Mouse (Mus musculus) skeletal muscle tissue, adult 2 months (tissue): ENCODE data around the gene Otx1.

Experiments used
- DNase-seq: peaks from one replicate; pipeline ENCODE4 v3.0.0-alpha.2; 2012; ENCODE audit warnings: low read depth, low spot score

Otx1 gene

GRCm38 (mm10) chr11:21999396-22000315, 3.0 kb downstream of the Otx1 start:
- DNase-seq: no peak

- DNase-seq: no peak
Measured at GRCm38 (mm10) chr11:21998141-21999047, 4.3 kb downstream of the Otx1 start.

- DNase-seq: no peak
Measured at GRCm38 (mm10) chr11:21997561-21998140, 5.0 kb downstream of the Otx1 start.

- no peak for DNase-seq
Measured at GRCm38 (mm10) chr11:21996661-21997560, 5.8 kb downstream of the Otx1 start.

- no peak for DNase-seq
Measured at GRCm38 (mm10) chr11:21996325-21996647, 6.4 kb downstream of the Otx1 start.

DNA sequence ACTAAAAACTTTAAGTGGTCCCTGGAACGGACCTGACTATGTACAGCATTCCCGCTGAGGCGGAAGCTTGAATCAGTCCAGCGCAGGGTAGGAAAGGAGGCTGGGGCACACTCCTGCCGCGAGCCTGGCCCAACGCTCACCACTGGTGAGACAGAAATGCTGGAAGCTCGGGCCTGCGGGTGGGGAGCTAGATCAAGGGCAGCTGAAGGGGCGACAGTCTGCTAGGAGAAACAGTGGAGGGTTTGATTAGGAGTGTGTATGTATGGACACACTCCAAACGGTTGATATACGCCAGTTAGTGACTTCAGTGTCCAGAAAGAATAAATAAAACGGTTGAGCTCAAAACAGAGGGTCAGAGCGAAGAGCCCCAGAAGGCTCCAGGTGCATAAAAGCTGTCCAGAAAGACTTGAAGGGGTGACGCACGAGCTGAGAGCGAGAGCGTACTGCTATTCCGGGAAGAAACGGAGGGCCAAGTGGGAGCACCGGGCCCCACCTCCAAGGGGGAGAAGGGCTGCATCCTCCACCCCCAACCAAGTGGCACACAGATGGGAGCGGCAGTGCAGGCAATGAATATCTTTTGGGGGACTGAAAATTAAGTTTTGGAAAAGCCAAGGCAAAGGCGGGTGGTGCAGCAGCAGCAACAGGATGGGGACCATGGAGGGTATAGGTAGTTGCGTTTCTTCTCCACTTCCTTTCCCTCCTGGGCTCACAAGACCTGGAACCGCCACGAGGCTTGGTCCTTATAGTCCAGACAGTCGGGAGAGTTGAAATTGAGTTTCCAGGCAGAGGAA, 7.0 kb downstream of the Otx1 start:
- no peak for DNase-seq

DNA sequence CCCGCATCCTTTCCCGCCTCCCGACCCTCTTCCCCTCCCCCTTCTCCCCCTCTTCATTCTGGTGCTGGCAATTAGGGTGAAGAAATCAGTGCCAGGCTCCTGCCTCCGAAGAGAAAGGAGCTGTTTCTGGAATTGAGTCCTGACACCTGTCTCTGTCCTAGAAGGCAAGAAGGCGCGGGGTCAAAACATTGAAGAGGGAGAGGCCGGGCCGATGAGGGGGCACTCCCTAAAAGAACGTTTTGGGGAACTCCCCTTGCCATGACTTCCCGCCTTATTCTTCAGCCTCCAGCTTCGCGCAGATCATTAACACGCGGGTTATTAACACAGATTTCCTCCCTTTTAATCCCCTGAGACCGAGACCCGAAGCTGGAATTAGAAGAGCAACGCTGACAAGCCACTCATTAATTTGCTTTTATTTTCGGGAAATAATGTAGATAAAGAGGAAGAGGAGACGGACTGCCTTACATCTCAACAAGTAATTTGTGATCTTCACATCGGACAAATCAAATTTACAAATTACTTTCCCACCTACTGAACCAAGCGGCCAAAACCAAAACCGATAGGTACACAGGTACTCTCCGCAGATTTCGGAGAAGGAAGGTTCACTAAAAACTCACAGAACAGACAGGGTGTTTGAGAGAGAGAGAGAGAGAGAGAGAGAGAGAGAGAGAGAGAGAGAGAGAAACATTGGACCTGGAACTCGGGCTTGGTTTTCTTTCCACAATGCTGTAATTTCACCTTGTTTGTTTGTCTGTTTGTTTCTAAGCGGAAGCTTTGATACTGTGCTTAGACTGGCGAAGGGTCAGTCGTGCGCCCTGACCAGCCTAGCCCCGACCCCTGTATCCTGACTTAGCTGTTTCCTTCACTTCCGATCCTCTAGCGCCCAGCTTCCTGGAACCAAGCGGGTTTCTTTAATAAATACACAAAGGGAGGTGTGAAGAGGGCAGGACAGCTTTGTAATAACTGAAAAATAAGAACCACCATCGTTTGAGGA, 8.0 kb downstream of the Otx1 start:
- DNase-seq: no peak

DNA sequence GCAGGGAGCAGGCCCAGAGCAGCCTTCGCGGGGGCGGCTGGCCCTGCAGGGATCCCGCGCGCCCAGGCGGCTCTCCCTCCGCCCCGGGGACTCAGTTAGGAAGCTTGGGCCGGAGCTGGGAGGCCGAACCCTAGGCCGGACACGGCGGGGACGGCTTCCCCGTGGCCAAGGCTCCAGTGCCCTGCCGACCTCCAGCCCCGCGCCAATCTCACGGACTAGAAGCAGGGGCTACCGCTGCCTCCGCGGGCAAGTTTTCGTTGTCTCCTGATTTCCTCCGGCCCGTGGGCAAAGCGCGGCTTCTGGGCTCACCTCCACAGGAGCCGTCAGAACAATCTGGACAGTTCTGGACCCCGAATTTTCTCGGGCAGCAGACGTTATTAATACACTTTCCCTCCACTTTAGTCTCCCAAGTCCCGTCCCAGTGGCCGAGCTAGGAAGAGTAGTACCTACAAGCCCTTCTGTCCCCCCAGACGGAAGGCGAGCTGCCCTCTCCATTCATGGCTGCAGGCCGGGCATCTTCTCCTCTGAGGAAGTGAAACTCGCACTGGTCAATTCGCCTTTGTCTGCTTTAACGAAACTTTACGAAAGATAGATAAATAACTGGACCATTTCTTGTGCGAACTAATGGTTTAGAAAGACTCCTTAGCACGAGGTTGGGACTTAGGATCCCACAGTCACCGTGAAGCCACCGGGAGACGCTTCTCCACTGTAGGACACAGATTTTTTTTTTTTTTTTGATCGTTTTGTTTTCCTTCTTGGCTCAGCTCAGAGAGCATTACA, 8.9 kb downstream of the Otx1 start:
- DNase-seq: no peak

GRCm38 (mm10) chr11:21992761-21993596, 9.7 kb downstream of the Otx1 start:
- DNase-seq: no peak

DNA sequence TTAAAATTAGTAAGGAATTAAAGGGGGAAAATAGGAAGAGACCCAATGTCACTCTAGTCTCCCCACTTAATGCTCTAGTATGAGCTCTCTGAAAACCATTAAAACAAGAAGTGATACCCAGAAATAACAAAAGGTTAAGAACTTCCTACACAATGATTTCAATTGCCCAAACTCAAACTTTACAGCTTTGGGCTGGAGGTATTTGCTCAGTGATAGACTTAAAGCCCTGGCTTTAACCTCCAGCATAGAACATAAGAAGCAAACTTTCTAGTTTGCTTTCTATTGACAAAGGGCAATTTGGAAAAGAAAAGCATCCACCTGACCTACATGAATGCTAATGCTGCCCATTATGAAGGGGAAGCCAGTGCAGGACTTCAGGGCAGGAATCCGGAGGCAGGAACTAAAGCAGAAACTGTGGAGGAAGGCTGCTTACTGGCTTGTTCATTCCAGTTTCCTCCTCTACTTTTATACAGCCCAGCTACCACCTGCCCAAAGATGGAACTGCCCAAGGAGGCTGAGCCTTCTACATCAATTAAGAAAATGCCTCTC, 14.2 kb downstream of the Otx1 start:
- no peak for DNase-seq

DNA sequence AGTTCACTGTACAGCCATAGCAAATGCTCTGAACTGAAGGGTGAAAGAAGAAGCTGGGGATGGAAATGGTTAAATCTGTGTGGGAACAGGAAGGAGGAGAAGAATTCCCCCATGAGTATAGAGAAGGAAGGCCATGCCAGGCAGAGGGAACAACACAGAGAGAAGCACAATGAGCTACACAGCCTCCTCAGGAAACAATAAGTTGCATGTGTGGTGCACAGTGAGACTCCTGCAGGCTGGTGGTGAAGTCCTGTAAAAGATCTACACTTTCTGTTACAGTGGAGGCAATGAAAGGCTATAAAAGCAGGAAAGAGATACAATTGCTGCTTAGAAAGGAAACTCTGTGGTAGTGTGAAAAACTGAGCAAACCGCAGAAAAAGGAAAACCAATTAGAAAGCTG, 17.6 kb downstream of the Otx1 start:
- DNase-seq: no peak

DNA sequence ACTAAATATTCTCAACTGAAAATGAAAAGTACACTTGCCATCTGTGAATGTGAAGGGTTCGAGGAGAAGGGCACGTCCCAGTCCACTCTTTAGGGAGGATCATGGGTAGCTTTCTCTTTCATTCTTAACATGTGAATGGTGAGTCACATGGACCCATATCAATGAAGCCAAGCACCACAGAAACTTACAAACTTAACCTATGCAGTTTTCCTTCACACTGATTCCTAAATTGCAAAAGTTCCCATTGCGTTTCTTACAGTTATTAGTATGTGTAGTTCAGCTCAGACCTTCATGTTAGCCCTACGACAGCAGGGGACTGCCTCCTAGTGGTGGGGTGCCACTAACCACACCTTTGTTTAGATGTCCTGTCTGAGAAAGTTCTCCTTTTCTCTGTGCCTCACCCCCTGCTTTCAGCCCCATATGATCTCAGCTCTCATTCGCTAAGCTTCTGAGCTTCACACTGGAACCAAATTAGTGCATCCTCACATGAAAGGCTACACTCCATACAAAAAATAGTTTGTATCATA, 28.6 kb downstream of the Otx1 start:
- no peak for DNase-seq

GRCm38 (mm10) chr11:21973597-21973996, 29.1 kb downstream of the Otx1 start:
- DNase-seq: no peak

DNA sequence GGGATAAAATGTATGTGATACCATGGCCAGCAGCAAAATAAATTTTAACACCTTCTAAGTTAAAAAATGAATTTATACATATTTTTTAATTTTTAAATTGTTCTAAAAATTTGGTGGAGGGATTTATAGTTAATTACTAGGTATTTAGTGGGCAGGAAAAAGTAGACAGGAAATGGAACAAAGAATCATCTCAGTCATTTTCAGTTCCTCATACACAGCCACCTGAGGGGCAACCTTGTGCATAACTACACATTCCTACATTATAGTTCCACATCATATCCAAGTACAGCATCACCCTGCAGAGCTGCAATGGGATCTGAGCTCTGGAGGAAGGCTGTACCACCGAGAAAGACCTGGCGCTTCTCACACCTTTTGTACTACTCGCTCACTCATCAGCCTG, 33.8 kb downstream of the Otx1 start:
- no peak for DNase-seq

- DNase-seq: no peak
Measured at GRCm38 (mm10) chr11:21955167-21955566, 47.5 kb downstream of the Otx1 start.

DNA sequence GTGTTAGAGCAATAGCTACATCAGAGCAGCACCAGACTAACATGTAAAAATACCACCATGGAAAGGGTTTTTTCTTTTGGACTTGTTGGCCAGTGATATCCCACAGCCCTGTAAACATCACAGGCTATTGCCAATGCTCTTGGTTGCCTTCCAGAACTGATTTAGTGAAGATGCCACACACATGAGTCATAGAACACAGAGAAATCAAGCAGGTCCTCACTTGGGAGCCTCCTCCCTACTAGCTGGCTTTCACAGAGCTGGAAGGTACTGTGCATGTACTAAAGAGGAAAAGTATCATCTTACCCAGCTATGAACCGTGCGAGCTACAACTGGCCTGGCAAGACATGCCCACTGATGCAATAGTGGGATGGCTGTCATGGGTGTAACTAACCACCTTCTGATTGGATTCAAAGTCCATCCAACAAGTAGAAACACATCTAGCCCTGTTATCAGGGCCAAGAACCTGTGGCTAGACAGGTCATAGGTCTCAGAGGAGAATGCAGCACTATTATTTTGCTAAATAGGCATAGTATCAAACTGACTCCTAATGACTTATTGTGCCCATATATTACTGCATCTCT, 51.0 kb downstream of the Otx1 start:
- DNase-seq: no peak

- DNase-seq: no peak
Measured at GRCm38 (mm10) chr11:21950094-21950493, 52.6 kb downstream of the Otx1 start.
